In the genomic region with DNA sequence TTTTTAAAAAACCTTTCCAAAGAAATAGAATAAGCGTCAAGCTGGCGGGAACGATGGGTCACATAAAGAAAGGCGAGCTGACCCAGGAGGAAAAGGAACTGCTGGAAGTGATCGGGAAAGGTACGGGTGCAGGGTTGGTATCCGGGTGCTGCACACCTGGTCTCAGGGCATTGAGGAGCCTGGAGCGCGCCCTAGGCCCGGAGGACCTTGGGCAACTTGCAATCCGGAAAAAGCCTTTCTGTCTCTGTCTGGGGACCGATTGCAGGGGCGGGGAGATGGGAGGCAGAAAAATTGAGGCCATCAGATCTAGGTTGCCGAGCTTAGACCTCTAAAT, we compare ENCODE assay signal across 8 mouse cellular contexts. TPM values are rescaled to one million over a fixed set of nuclear protein-coding genes. Genes with fewer than 3 reads are reported as not detected.
DNase-seq lines count a peak whose midpoint lies in the region; ATAC-seq lines count a peak whose summit lies in the region.

No protein-coding gene starts in this region.

- H3K4me2 ChIP-seq in heart, embryonic 16.5 days (ENCODE audit: low read depth, low read length) = peak overlapping the region; percentile 69

- no peaks in the 10 kb centered on the region for H3K27me3 ChIP-seq in heart, embryonic 16.5 days (ENCODE audit: control insufficient read depth, insufficient read depth, low read length)

- H3K9me3 ChIP-seq in heart, embryonic 16.5 days (replicated peaks; ENCODE audit: control insufficient read depth, low read length) = no peaks in the 10 kb centered on the region

- no peak for DNase-seq in heart, postnatal 25 days (ENCODE audit: low spot score)
- peak; percentile 18 for DNase-seq in WW6 (ENCODE audit: low read depth, low spot score)
- peak; percentile 56 for DNase-seq in lung, postnatal 25 days (ENCODE audit: low spot score)
- DNase-seq in thymus, postnatal 4 days = peak; percentile 71
- DNase-seq in testis, postnatal 10 days (ENCODE audit: low spot score) = no peak
- no peak for DNase-seq in gastrocnemius, adult 18-20 months (ENCODE audit: low spot score)

- H3K4me3 ChIP-seq in heart, embryonic 16.5 days (ENCODE audit: low read length) = peak overlapping the region; percentile 97

- peaks cover 28% of the 10 kb centered on the region for H3K4me1 ChIP-seq in heart, embryonic 16.5 days (ENCODE audit: control insufficient read depth, insufficient read depth, low read length)

- no peaks in the 10 kb centered on the region for H3K36me3 ChIP-seq in heart, embryonic 16.5 days (ENCODE audit: control insufficient read depth, insufficient read depth)

- intact Hi-C loops in heart, postnatal 25 days (cut with DNase I) = loop anchor here (5.0 kb wide), 2 partner anchors 45 to 130 kb away; no protein-coding TSS in a partner anchor

- H3K9ac ChIP-seq in heart, embryonic 16.5 days (ENCODE audit: low read length) = peak overlapping the region; percentile 92

- WGBS in heart, embryonic 16.5 days = 0% methylated on average over 14 of the region's 14 CpGs

- peak; percentile 16; the same call in 1 of the 2 replicates for ATAC-seq in heart, embryonic 16.5 days (replicated peaks; ENCODE audit: extremely low read depth, insufficient read depth, low FRiP score)
- peak; percentile 12 to 15; a peak in 3 of 4 replicates for ATAC-seq in hematopoietic stem cell, adult 5-6 weeks (replicated peaks in 1 of 2; ENCODE audit: insufficient read depth in 1 of 2, low FRiP score in 2 of 2, low TSS enrichment in 1 of 2, low read depth in 1 of 2, poor library complexity in 2 of 2, severe bottlenecking in 2 of 2)

- H3K27ac ChIP-seq in heart, embryonic 16.5 days (ENCODE audit: low read length) = peak overlapping the region; percentile 98

RNA-seq across cellular contexts. Expression of a gene that starts 0.4 kb away (rescaled TPM):
- polyA plus RNA-seq in heart, embryonic 16.5 days (2015; fragmentation: Nextera tagmentation; extraction: Ambion mirVana) = 26.0 and 26.7 TPM in 2 replicates
- total RNA-seq in heart, postnatal 25 days (2021) = 10 to 100 TPM; 15.5 to 17.1 TPM
- total RNA-seq in hematopoietic stem cell, adult 5-6 weeks (2017) = 30.1 and 32.2 TPM in 2 replicates
- 1 to 10 TPM; 5.3 to 5.4 TPM for total RNA-seq in gastrocnemius, adult 18-20 months (2021)

RNA-seq across cellular contexts. Expression of a gene that starts 0.6 kb away (rescaled TPM):
- 197 and 210 TPM in 2 replicates for polyA plus RNA-seq in heart, embryonic 16.5 days (2015; fragmentation: Nextera tagmentation; extraction: Ambion mirVana)
- total RNA-seq in heart, postnatal 25 days (2021) = 100 to 1,000 TPM; 181 to 182 TPM
- 98.0 and 117 TPM in 2 replicates for total RNA-seq in hematopoietic stem cell, adult 5-6 weeks (2017)
- 100 to 1,000 TPM; 105 to 125 TPM for total RNA-seq in gastrocnemius, adult 18-20 months (2021)

Comparison
In these comparisons a context has a peak if more than half of its experiments do, and no peak if none do; other contexts are left out.
1. DNase-seq: peak in WW6 (single experiment), lung, postnatal 25 days (single experiment) and thymus, postnatal 4 days (single experiment); none in heart, postnatal 25 days (single experiment), testis, postnatal 10 days (single experiment) and gastrocnemius, adult 18-20 months (single experiment).